Comparison of ENCODE assay signal across 8 mouse cellular contexts in genomic region chr6:39810612-39811116, GRCm38 (mm10). TPM values are rescaled to one million over a fixed set of nuclear protein-coding genes. Genes with fewer than 3 reads are reported as not detected.
DNase-seq lines count a peak whose midpoint lies in the region; ATAC-seq and TF ChIP-seq lines count a peak whose summit lies in the region.

Gene Mrps33, minus strand, starts transcription at chr6:39810988.

- H3K27ac ChIP-seq in ES-Bruce4 (ENCODE audit: insufficient read depth, low read length) = peak within 1 kb of the TSS; percentile 42
- no peak within 1 kb of the TSS; the same call in 1 of the 2 replicates for H3K27ac ChIP-seq in forebrain, embryonic 14.5 days (ENCODE audit: low read depth, low read length)
- H3K27ac ChIP-seq in neural tube, embryonic 15.5 days (replicated peaks) = peak within 1 kb of the TSS; percentile 81

- H3K4me2 ChIP-seq in forebrain, embryonic 14.5 days (ENCODE audit: low read length) = peak within 1 kb of the TSS; percentile 72
- H3K4me2 ChIP-seq in neural tube, embryonic 15.5 days = peak within 1 kb of the TSS; percentile 69

- H3K9ac ChIP-seq in ES-Bruce4 (ENCODE audit: low read depth, poor library complexity, severe bottlenecking) = peak within 1 kb of the TSS; percentile 90
- peak within 1 kb of the TSS; percentile 73 for H3K9ac ChIP-seq in forebrain, embryonic 14.5 days (ENCODE audit: low read length)
- peak within 1 kb of the TSS; percentile 63 for H3K9ac ChIP-seq in neural tube, embryonic 15.5 days (replicated peaks)

- no peaks in the 10 kb centered on the region for H3K27me3 ChIP-seq in ES-Bruce4 (ENCODE audit: control insufficient read depth, insufficient read depth, low read length, poor library complexity, severe bottlenecking)
- H3K27me3 ChIP-seq in forebrain, embryonic 14.5 days (replicated peaks; ENCODE audit: control insufficient read depth, insufficient read depth, low read length) = no peaks in the 10 kb centered on the region
- no peaks in the 10 kb centered on the region for H3K27me3 ChIP-seq in neural tube, embryonic 15.5 days (replicated peaks)

- intact Hi-C loops in heart, postnatal 14 days (cut with DNase I) = no loop called here

- under 1% methylated on average over 40 of the region's 40 CpGs for WGBS in forebrain, embryonic 14.5 days
- under 1% methylated on average over 40 of the region's 40 CpGs for WGBS in neural tube, embryonic 15.5 days

- no peaks in the 10 kb centered on the region for H3K4me1 ChIP-seq in ES-Bruce4 (ENCODE audit: control insufficient read depth, insufficient read depth, low read length)
- H3K4me1 ChIP-seq in forebrain, embryonic 14.5 days (ENCODE audit: control insufficient read depth, insufficient read depth, low read length) = no peaks in the 10 kb centered on the region; the same call in 1 of the 2 replicates
- peaks cover 12% of the 10 kb centered on the region; the same call in 1 of the 2 replicates for H3K4me1 ChIP-seq in neural tube, embryonic 15.5 days

- peak; percentile 97 for DNase-seq in forebrain, embryonic 14.5 days (ENCODE audit: low spot score)
- peak; percentile 97 to 99 for DNase-seq in heart, postnatal 14 days
- DNase-seq in layer of hippocampus, adult 11-12 months (ENCODE audit: low spot score) = peak; percentile 98
- DNase-seq in lung, adult 18-20 months = peak; percentile 97 to 98
- DNase-seq in testis, postnatal 14 days (ENCODE audit: low spot score) = peak; percentile 99

- no peaks in the 10 kb centered on the region for H3K9me3 ChIP-seq in ES-Bruce4 (replicated peaks; ENCODE audit: control insufficient read depth, insufficient read depth, low read length, poor library complexity, severe bottlenecking)
- no peaks in the 10 kb centered on the region for H3K9me3 ChIP-seq in forebrain, embryonic 14.5 days (replicated peaks; ENCODE audit: control insufficient read depth, low read length)
- H3K9me3 ChIP-seq in neural tube, embryonic 15.5 days (replicated peaks) = no peaks in the 10 kb centered on the region

- peak; percentile 89 for TF ChIP-seq POLR2A in ES-Bruce4 (IDR thresholded peaks at IDR 0.05; ENCODE audit: insufficient read depth, low read length)

- ATAC-seq in cerebellum, adult (ENCODE audit: insufficient number of reproducible peaks, low FRiP score, low TSS enrichment) = peak; percentile 100
- peak; percentile 99 for ATAC-seq in forebrain, embryonic 14.5 days
- peak; percentile 99 for ATAC-seq in neural tube, embryonic 15.5 days (ENCODE audit: low FRiP score)

- TF ChIP-seq EP300 in ES-Bruce4 (IDR thresholded peaks at IDR 0.05; ENCODE audit: insufficient read depth, low read depth, low read length) = 0 out of 2 replicates have a peak, but pooled peaks have one; percentile 32

- H3K36me3 ChIP-seq in ES-Bruce4 (ENCODE audit: control insufficient read depth, insufficient read depth, low read length, poor library complexity, severe bottlenecking) = no peaks in the 10 kb centered on the region
- no peaks in the 10 kb centered on the region for H3K36me3 ChIP-seq in forebrain, embryonic 14.5 days (ENCODE audit: control insufficient read depth, insufficient read depth, low read length)
- no peaks in the 10 kb centered on the region for H3K36me3 ChIP-seq in neural tube, embryonic 15.5 days

- H3K4me3 ChIP-seq in ES-Bruce4 (ENCODE audit: low read depth, low read length) = peak within 1 kb of the TSS; percentile 97
- peak within 1 kb of the TSS; percentile 66 for H3K4me3 ChIP-seq in forebrain, embryonic 14.5 days (ENCODE audit: low read depth, low read length)
- H3K4me3 ChIP-seq in neural tube, embryonic 15.5 days (replicated peaks) = peak within 1 kb of the TSS; percentile 72

- peak; percentile 81 for TF ChIP-seq CTCF in ES-Bruce4 (IDR thresholded peaks at IDR 0.05; ENCODE audit: low read depth, low read length)

RNA-seq across cellular contexts. Expression of gene Mrps33, which starts in this region (rescaled TPM):
- polyA plus RNA-seq in ES-Bruce4 (2011; ENCODE audit: insufficient read depth, insufficient read length, low read depth, missing spikeins) = 100 and 108 TPM in 2 replicates
- polyA plus RNA-seq in forebrain, embryonic 14.5 days (2014; fragmentation: Nextera tagmentation; extraction: Ambion mirVana) = 245 and 262 TPM in 2 replicates
- total RNA-seq in heart, postnatal 14 days (2021) = 10 to 100 TPM; 89.3 to 96.8 TPM
- 170 and 195 TPM in 2 replicates for polyA plus RNA-seq in neural tube, embryonic 15.5 days (2015; fragmentation: Nextera tagmentation; extraction: Ambion mirVana)
